ENCODE assay signal across 8 mouse cellular contexts in the genomic region with DNA sequence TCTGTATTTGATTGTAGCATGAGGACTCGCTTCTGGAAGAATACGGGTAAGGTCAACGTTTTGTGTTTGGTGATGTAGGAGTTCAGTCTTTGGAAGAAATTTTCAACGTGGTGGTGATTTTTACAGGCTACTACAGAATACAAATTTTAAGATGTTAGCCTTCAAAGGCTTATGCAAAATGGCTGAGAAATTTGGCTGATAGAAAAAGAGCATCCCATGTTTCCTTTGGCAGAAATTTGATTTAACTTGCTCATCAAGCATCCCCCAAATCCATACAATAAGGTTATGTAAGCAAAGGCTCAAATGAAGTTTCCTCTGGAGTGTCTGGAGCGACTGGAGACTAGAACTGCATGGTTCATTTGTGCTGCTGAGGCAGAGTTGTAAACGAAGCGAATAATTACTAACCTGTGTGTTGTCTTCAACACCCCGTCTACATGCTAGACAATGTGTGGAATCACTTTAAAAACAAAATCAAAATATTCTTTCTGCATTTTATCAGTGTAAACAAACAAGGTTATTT. TPM values are rescaled to one million over a fixed set of nuclear protein-coding genes. Genes with fewer than 3 reads are reported as not detected.
DNase-seq lines count a peak whose midpoint lies in the region; ATAC-seq and TF ChIP-seq lines count a peak whose summit lies in the region.

No protein-coding gene starts in this region.

- intact Hi-C loops in gastrocnemius, postnatal 14 days (cut with DNase I; ENCODE audit: low total_unique reads): loop anchor here (10.0 kb wide), 1 partner anchor 115 kb away; no protein-coding TSS in a partner anchor

- H3K79me2 ChIP-seq in myocyte (ENCODE audit: control insufficient read depth, insufficient read depth): peaks cover 41% of the 10 kb centered on the region

- no peak for DNase-seq in kidney, postnatal 25 days
- DNase-seq in brain, embryonic 14.5 days (ENCODE audit: low read depth): peak; percentile 34
- DNase-seq in adrenal gland, adult 2 months: no peak
- no peak for DNase-seq in gastrocnemius, postnatal 14 days
- DNase-seq in adrenal gland, postnatal 10 days: no peak

- no peak for TF ChIP-seq POLR2A in brain, embryonic 14.5 days (IDR thresholded peaks at IDR 0.05; ENCODE audit: borderline replicate concordance, extremely low read depth, insufficient read depth, insufficient read length, poor library complexity, severe bottlenecking)
- TF ChIP-seq POLR2A in myocyte (IDR thresholded peaks at IDR 0.05; ENCODE audit: insufficient read length, low read depth): no peak

- H3ac ChIP-seq in myocyte (ENCODE audit: control insufficient read depth, insufficient read length): no peak overlapping the region

- H3K9me3 ChIP-seq in kidney, embryonic 14.5 days (ENCODE audit: control insufficient read depth, low read length): no peaks in the 10 kb centered on the region
- no peaks in the 10 kb centered on the region for H3K9me3 ChIP-seq in hindbrain, embryonic 16.5 days (ENCODE audit: control insufficient read depth, low read length)

- H3K27ac ChIP-seq in kidney, embryonic 14.5 days (ENCODE audit: low read depth, low read length): no peak overlapping the region
- H3K27ac ChIP-seq in hindbrain, embryonic 16.5 days (ENCODE audit: low read depth, low read length): no peak overlapping the region

- ATAC-seq in kidney, embryonic 14.5 days (ENCODE audit: low FRiP score, low TSS enrichment): no peak
- no peak for ATAC-seq in hindbrain, embryonic 16.5 days

- peak overlapping the region; percentile 64 for H3K4me3 ChIP-seq in kidney, embryonic 14.5 days (ENCODE audit: low read length)
- H3K4me3 ChIP-seq in hindbrain, embryonic 16.5 days (ENCODE audit: low read length): peak overlapping the region; percentile 79
- H3K4me3 ChIP-seq in myocyte: peak overlapping the region; percentile 86

- H3K4me2 ChIP-seq in kidney, embryonic 14.5 days (replicated peaks; ENCODE audit: low read depth, low read length): peak overlapping the region; percentile 55
- H3K4me2 ChIP-seq in hindbrain, embryonic 16.5 days (ENCODE audit: low read length): peak overlapping the region; percentile 78
- peak overlapping the region; percentile 89 for H3K4me2 ChIP-seq in myocyte (ENCODE audit: low read depth)

- H3K27me3 ChIP-seq in kidney, embryonic 14.5 days (ENCODE audit: control insufficient read depth, insufficient read depth, low read length): no peaks in the 10 kb centered on the region
- no peaks in the 10 kb centered on the region for H3K27me3 ChIP-seq in hindbrain, embryonic 16.5 days (replicated peaks; ENCODE audit: control insufficient read depth, insufficient read depth, low read length)
- no peaks in the 10 kb centered on the region for H3K27me3 ChIP-seq in myocyte (ENCODE audit: control insufficient read depth, insufficient read depth, insufficient read length)

- no peaks in the 10 kb centered on the region for H3K36me3 ChIP-seq in kidney, embryonic 14.5 days (ENCODE audit: control insufficient read depth, insufficient read depth, low read length)
- no peaks in the 10 kb centered on the region for H3K36me3 ChIP-seq in hindbrain, embryonic 16.5 days (ENCODE audit: control insufficient read depth, insufficient read depth, low read length)
- H3K36me3 ChIP-seq in myocyte (ENCODE audit: control insufficient read depth, insufficient read depth): no peaks in the 10 kb centered on the region

- 0 out of 2 replicates have a peak, but pooled peaks cover 11% of the 10 kb centered on the region for H3K4me1 ChIP-seq in kidney, embryonic 14.5 days (ENCODE audit: control insufficient read depth, insufficient read depth, low read length)
- peaks cover 3% of the 10 kb centered on the region for H3K4me1 ChIP-seq in hindbrain, embryonic 16.5 days (ENCODE audit: control insufficient read depth, insufficient read depth, low read depth, low read length)

- 29% methylated on average over 8 of the region's 8 CpGs for WGBS in kidney, embryonic 14.5 days
- 20% methylated on average over 8 of the region's 8 CpGs for WGBS in hindbrain, embryonic 16.5 days

- TF ChIP-seq CTCF in brain, embryonic 14.5 days (IDR thresholded peaks at IDR 0.05; ENCODE audit: borderline replicate concordance, extremely low read depth, insufficient read depth, insufficient read length): no peak

- peak overlapping the region; percentile 79 for H3K9ac ChIP-seq in kidney, embryonic 14.5 days (ENCODE audit: low read depth, low read length)
- no peak overlapping the region for H3K9ac ChIP-seq in hindbrain, embryonic 16.5 days (ENCODE audit: low read depth, low read length)

TF ChIP-seq in myocyte, 11 proteins besides CTCF, POLR2A, EP300 and RAD21:
- TF ChIP-seq MYOG (IDR thresholded peaks at IDR 0.05; ENCODE audit: control insufficient read depth in 1 of 3, insufficient read depth in 1 of 3, insufficient read length in 2 of 3, low read depth in 2 of 3) (no peak), TCF3 (IDR thresholded peaks at IDR 0.05; ENCODE audit: insufficient read length, low read depth) (no peak), REST (IDR thresholded peaks at IDR 0.05; ENCODE audit: insufficient read depth, insufficient read length) (no peak)

RNA-seq across cellular contexts. Expression of a gene that starts 1.5 kb away (rescaled TPM):
- polyA plus RNA-seq in kidney, embryonic 14.5 days (2014; fragmentation: Nextera tagmentation; extraction: Ambion mirVana): 17.8 and 17.9 TPM in 2 replicates
- polyA plus RNA-seq in brain, embryonic 14.5 days (2012; rRNA removed): 24.2 and 31.0 TPM in 2 replicates
- 4.3 and 4.6 TPM in 2 replicates for polyA plus RNA-seq in hindbrain, embryonic 16.5 days (2015; fragmentation: Nextera tagmentation; extraction: Ambion mirVana)
- polyA plus RNA-seq in myocyte (2012; fragmentation: generic; extraction: Trizol): 21.0 TPM
- 10 to 100 TPM; 19.7 to 20.3 TPM for total RNA-seq in adrenal gland, adult 2 months (2021)
- polyA plus RNA-seq in adrenal gland, adult 2 months (2012; rRNA removed): 21.9 and 22.0 TPM in 2 replicates
- 10 to 100 TPM in 1 of 2 experiments, 1 to 10 TPM in 1; 8.1 to 12.4 TPM for total RNA-seq in gastrocnemius, postnatal 14 days (2021)
- total RNA-seq in adrenal gland, postnatal 10 days (2021): 10 to 100 TPM; 24.8 to 24.9 TPM
